Mouse (Mus musculus) cerebellum, adult 8-10 months (tissue): ENCODE data around the gene Zdhhc19.
A peak's percentile ranks its signal among the peaks of the same experiment; 100 is the strongest.

Experiments used
- DNase-seq: peaks from one replicate; pipeline ENCODE4 v3.0.0; 2022

Zdhhc19 gene

DNA sequence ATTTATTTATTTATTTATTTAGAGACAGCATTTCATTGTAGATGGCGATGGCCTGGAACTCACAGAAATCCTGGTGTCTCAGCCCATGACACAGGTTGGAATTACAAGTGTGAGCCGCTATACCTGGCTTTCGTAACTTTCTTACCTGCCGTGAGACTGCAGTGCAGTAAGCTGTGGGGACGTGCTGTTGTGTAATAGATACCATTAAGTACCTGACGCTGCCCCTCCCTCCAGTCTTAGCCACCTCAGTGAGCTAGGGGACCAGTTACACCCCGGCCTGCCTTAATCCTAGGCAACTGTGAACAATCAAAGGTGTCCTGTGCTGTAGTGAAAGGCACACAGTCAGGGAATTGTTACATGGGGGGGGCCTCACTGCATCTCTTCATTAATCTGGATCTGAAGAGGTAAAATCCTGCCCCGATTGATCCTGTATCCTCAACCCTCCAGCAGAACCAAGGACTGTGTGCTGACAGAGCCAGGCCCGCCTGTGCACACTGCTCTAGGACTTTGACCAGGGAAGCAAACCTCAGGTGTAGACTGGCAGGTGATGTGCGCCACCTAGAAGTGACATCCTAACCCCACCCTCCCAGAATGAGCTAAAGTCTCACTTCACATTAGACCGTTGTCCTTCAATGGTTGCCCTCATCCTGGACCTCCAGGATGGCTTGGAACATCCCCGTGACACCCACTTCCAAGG lies 21.9 kb downstream of the Zdhhc19 start:
- DNase-seq: no peak

DNA sequence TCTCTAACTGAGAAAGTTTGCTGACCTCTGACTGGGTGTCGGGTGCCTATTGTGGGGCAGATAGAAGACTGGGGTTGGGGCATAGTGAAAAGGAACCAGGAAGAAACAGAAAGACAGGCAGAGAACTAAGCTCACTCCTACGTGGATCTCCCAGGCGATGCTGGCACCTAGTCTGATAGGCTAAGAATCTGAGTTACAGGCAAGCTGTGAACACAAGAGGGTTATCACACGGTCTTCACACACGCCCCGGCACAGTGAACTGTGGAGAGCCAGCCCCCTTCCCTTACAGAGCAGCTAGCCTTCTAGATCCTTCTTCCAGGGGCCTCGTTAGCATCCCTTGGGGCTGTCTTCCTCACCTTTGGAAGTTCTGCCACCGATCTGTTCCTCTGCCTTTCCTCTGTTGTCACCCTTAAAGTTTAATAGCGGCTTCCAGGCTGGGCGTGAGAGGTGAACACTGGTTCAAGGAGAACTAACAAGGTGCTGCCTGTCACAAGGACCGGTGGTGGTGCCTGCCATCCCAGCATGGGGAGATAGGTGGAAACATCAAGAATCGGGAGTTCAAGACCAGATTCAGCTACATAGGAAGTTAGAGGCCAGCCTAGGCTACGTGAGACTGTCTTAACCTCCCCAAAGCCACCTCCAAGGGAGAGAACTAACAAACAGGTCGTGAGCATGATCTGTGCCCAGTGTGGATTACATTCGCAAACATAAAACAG lies 23.7 kb downstream of the Zdhhc19 start:
- DNase-seq: no peak

DNA sequence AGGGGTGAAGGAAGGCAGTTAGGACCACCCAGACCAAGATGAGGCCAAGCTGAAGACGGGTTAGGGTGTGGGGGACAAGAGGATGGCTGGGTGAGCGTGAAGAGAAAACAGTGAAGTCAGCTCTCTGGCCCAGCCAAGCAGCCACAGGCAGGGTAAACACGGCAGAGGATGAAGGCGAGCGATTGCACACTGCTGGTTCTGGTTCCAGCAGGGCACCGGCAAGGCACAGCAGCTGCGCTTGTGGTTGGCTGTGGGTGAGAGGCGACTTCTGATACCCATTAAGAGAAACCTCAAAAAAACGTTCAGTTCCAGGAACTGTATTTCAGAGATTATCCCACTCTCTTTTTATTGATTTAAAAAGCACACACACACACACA lies 24.3 kb downstream of the Zdhhc19 start:
- no peak for DNase-seq

DNA sequence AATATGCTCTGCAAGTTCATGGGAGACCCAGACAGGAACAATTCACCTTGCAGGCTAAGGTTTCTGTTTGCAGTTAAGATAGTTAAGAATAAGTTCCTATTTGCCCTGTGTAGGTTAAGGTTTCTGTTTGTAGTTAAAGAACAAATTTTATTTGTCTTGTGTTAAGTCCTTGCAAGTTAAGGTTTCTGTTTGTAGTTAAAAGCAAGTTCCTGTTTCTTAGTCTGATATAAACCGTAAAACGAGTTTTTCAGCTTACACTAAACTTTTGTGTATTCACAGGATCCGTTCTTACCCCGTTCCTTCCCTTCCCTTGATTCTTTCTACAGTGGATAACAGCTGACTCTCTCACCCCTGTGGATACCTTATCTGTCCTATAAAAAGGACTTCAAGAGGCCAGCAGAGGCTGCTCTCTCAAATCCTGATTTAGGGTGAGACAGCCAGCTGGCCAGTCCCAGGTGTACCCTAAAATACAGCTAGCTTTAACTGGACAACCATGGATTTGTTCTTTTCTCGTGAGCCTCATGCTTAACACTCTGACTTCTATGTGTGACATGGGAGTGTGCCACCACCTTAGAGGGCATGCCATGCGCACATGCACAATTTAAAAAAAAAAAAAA lies 26.6 kb downstream of the Zdhhc19 start:
- DNase-seq: no peak

DNA sequence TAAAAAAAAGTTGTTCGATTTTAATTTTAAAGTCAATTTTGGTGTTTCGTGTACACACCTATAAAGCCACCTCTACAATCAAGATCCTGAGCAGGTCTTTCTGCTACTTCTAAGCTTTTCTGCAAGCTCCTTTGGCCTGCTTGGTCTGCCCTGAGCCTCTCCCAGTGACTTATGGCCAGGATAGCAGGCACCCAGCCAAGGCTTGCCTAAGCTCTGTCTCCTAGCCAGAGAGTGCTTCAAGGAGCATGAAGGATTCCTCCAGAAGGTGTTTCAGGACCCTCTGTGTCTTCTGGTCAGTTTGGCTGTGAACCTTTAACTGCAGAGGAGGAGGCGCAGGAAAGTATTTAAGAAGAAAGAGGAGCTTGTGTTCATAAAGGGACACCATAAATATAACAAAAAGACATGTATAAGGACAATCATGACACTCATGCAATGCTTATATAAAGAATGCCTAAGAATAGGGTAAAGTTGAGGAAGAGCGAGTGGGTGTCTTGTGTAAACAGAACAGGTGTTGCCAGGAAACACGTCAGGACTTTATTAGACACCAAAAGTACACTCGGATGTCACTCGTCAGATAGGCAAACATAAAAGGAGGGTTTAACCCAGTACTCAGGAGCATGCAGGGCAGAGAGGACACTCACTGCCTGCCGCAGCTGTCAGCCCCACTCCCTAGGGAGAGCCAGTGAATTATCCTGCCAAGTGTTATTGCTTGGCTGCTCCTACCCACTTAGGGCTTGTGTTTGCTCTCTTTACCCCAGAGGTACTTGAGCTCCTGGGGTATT lies 27.6 kb downstream of the Zdhhc19 start:
- peak; percentile 26 for DNase-seq

DNA sequence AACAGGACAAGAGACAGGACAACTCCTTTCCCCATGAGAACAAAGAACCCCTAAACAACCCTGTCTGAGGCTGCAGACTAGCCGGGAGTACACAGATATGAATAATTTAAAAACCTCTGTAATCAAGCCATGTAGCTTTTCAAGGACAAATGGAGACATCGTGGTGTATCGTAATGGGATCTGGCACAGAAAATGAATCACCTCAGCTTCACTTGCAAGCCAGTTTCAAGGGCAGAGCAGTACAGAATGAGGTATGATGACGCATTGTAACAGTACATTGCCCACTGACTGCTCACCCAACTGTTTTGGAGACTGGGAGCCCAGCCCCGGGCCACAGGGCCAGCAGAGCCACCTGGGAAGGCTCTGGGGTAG lies 28.2 kb downstream of the Zdhhc19 start:
- no peak for DNase-seq

DNA sequence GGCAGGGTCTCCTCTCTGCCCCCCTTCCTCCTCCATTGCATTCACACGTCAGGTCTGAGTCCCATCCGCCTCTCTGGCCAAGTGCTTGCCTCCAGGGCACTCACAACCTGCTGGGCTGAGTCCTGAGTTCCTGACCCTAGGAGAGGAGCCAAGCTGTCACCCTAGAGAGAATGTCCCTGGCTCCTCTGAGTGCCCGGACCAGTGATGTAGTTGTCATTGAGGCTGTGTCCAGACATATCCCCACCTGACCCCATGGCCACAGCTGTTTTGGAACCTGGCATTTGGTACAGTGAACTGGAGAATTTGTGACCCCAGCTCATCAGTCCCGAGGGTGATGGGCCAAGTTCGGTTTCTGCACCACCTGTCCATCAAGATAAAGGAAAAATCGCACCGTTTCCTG lies 30.8 kb downstream of the Zdhhc19 start:
- DNase-seq: no peak

DNA sequence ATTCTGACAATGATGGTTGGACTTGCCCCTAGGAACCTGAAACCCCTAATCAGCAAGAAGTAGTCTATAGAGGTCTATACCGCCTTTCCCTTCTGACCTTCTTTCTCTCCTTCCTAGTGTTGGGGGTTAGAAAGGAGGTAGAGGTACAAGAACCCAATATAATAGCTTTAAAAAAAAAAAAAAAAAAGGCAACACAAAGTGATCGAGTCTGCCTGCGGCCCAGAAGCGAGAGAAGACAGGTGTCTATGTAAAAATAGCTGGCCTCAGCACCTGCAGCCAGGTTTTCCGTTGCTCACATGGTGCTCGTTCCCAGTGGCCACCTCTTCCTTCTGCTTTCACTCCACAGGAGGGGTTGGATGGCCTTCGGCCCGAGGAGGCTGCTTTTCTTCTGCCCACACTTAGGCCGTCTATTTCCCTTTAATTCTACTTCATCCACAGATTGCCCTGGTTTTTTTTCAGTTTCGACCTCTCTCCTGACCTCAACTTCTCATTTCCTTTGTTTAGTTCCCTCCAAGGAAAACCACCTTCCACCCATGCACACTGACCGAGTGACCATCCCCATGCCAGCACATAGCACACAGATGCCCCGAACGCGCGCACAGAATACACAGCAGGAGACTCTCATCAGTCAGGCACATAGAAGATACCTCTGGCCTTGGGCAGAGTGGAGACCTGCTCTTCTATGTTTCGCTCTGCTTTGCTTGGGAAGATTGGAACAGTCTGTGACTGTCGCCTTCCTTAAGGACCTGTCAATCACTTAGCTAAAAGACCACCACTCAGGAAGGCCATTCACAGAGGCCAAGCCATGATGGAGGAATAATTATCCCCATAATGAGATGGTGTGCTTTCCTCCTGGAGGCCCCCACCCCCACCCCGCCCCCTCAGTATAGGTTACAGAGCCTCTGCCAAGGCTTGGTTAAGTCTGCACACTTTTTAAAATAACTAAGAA lies 37.1 kb downstream of the Zdhhc19 start:
- no peak for DNase-seq

DNA sequence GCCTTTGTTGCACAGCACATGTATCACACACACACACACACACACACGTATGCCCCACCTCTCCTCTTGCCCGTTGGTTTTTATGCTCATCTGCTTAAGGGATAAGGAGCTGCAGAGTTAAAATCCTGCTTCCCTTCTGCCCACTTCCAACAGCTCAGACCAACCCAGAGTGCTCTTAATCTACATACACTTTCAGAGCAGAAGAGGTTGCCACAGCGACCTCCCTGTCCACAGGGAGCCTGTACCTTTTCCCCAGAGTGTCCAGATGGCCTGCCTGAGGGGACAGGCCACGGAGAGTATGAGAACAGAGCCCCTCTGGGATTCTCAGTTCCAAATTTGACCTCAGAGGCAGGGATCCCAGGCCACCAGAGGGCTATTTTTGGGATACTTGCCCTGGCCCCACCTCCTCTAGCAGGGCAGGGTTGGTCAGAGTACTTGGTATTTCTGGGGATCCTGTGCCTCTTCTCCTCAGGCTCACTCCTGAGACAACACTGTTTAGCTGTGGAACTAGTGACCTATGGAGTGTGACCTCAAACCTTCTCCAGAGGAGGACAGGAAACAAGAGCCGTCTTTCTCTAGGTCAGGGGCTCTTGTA lies 39.2 kb downstream of the Zdhhc19 start:
- DNase-seq: no peak

DNA sequence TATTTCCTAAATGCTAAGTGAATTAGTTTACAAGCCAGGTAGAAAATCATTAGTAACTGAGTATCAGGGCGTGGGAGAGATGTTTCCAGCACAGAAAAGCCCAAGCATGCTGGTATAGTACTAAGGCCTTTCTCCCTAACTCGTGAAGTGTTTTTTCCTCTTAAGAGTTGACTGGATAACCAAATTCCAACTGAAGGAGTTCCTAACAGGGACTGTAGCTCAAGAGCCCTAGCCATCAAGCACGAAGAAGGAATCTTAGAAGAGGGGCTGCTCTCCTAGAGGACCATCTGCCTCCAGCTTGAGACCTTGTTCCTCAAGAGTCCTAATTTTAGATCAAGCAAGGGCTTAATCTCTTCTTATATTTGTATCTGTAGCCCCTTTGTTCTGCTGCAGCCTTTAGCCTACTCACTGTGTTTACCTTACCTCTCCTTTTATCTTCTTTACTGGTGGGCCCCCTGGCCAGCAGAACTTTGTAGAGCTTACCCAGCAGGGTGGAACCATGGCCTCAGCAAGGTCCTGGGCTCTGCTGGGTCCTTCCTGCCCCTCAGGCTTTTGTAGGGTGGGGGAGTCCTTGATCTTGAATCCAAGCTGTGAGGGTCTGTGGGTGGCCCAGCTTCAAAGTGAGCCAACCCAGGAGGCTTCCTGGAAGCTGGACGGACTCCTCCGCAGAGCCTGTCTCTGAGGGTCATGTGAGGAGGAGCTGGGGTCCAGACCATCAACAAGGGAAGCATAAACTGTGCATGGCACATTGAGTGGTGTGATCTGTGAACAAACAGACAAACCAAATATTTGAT lies 42.0 kb downstream of the Zdhhc19 start:
- no peak for DNase-seq

DNA sequence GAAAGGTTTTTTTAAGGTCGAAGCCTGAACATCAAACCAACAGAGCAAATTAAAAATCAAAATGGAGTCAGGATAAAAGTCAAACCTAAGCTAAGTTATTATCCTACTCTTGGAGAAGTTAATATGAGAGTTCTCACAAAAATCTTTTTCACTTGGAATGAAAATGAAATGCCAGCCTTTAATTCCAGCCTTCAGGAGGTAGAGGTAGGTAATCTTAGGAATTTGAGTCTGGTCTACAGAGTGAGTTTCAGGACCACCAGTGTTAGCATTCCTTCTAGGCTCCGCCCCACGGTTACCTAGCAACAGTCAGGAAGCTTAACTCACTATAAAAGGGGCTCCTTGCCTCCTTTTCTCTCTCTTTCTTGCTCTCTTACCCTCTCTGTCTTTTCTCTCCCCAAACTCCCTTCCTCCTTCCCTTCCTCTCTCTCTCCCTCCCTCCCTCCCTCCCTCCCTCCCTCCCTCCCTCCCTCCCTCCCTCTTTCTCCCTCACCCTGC lies 42.7 kb downstream of the Zdhhc19 start:
- DNase-seq: no peak

DNA sequence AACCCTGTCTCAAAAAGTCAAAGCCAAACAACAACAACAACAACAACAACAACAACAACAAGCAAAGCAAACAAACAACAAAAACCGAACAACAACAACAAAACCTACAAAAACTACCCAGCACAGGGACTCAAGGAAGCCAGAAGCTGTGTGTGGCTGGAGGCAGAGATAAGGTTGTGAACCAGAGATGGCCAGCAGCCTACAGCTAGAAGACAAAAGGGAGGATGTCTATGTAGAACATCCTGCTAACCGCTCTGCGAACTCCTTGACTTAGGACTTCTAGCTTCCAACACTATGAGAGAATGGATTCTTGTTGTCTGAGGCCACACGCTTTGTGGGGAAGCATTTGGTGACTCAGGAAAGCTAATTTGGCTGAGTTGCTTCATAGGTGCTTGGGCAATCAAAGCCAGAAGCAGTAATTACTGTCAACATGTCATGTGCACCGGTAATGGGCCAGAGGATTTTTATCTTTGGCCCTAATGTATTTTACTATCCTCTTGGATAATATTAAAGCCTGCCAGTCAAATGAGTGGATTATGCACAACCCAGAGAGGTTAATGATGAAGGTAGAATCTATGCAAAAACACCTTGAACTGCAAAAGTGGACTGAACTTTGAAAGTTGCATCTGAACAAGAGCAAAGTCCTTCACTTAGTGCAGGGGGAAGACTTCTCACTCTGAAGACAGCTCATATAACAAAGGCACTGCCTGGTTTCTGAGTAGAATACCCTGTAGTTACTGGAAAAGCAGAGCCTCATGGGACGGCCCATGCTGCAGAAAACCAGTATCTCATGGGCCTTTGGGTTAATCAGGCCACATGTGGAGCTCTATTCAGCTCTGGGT lies 45.5 kb downstream of the Zdhhc19 start:
- no peak for DNase-seq

DNA sequence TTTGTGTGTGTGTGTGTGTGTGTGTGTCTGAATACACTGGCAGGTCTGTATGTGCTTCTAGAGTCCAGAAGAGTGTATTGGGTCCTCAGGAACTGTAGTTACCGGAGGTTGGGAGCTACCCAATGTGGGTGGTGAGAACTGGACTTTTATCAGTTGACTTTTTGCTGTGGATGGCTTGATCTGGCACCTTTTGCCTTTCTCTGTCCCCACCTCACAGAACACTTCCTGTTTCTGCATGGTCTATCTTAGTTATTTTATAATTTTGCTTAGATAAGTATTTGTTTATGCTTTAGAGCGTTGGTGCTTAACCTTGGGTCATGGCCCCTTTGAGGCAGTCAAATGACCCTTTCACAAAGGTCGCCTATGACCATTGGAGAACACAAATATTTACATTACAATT lies 47.4 kb downstream of the Zdhhc19 start:
- DNase-seq: no peak

DNA sequence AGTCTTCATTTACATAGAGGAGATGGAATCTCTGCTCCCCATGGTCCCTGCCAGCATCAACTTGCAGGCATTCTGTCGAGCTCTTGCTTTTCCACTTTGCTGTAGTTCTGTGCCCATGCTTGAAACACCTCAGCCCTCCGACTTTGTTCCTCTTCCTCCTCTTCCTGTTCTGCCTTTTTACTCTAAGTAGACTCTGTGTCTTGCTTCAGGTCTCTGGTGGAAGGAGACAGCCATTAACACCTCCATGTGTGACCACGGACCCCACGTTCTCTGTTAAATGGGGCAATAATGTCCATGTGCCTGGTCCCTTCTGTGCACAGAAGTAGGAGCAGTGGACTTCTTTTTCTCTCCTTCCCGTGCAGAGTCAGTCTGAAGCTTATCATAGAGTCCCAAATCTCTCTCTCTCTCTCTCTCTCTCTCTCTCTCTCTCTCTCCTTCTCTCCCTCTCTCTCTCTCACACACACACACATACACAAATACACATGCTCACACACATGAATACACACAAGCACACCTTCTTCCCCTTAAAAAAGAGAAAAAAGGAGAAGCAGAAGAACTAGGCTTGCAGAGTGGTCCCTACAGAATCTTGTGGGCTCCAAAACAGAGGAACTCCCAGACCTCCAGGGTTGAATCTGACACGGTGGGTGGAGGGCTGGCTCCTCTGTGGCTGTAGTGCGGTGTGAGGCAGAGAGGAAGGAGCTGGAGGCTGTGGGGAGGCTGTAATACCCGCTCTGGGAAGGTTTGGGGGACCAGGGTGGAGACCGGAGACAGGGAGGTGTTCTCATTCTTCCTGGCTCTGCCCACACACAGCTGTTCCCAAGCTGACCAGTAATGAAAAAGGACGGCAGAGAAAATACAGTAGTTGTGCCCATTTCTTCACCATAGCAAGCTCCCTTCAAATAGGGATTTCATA lies 51.3 kb downstream of the Zdhhc19 start:
- no peak for DNase-seq

DNA sequence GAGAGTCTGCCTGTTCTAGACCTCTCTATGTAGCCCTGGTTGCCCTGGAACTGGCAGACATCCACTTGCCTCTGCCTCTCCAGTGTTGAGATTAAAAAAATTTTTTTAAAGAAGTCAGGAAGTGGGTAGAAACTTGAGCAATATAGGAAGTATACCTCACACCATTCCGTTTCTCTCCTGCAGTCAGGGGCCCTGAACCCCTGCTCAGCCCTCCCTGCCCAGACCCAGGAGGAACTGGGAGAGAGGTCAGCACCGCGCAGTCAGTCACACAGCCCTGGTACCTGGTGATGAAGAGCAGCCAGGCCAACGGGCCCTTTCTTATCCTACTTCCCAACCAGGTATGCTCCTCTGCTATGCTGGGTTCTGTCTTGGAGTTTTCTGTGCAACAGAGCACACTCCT lies 54.0 kb downstream of the Zdhhc19 start:
- DNase-seq: no peak

DNA sequence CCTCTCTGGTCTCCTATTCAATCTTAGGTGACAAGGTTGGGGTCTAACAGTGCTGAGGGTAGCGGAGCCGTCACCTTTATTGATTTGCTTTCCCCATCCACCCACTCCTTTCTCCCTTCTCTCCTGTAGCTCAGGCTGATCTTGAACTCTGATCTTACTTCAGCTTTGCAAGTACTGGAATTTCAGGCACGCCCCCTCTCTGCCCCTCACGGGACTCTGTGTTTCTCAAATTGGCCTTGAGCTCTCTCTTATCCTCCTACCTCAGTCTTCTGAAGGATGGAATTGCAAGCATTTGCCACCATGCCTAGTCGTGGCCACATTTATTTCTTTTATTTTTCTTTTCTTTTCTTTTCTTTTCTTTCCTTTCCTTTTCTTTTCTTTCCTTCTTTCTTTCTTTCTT lies 54.4 kb downstream of the Zdhhc19 start:
- no peak for DNase-seq

DNA sequence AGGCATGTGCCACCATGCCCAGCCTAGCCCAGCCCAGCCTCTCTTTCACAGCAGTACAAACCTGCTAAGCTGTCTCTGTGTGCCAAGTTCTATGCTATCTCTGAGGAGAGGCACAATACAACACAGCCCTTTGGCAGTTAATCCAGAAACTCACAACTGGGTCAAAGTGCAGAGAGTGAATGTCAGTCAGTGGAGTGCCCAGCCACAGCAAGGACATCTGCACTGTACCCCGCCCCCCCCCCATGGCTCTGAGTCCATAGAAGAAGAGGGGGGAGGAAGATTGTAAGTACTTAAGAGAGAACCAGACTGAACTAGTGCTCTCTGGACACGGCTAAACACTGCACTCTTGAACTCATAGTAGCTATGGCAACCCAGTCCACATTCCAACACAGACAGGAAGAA lies 55.3 kb downstream of the Zdhhc19 start:
- DNase-seq: no peak

DNA sequence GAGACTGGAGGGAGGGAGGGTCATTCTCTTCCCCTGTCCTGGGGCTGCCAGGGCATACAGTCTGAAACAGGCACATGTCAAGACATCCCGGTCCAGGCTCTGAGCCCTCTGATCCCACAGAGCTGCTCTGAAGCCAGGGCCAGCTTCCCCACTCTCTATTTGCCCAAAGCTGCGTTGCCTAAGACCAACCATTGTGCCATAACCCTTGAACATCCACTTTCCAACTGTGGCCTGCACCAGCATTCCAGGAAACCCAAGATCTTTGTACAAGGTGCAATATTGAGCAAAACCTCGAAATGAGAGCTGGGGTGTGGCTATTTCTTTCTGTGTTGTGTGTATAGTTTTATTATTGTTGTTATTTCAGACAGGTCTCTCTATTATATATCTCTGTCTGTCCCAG lies 59.5 kb downstream of the Zdhhc19 start:
- DNase-seq: no peak

DNA sequence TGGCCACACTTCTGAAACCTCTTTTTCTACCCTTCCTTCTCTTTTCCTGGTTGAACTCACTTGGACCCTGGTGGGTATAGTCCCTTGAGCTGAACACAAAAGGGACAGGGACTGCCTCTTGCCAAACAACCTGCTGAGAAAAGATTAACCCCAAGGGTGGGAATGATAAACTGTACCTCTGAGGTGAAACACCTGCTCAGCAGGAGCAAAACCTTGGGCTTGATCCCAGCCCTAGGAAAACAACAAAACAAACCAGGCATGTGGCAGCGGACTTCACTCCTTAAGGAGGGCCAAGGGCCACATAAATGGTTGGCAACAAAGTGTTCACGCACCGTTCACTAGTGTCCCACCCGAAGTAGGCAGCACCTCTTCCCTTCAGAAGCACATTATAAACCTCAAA lies 63.4 kb downstream of the Zdhhc19 start:
- no peak for DNase-seq
